Mouse (Mus musculus): ENCODE results near the gene Fbh1.

- no peak for TF ChIP-seq CTCF (IDR thresholded peaks at IDR 0.05; ENCODE audit: low read depth, low read length)
- no peak for TF ChIP-seq GATA1 (IDR thresholded peaks at IDR 0.05; ENCODE audit: borderline replicate concordance, low read length)
- no peak for TF ChIP-seq POLR2AphosphoS5 (IDR thresholded peaks at IDR 0.05; ENCODE audit: insufficient replicate concordance, low read depth, low read length)
- no peak for TF ChIP-seq TAL1 (conservative IDR thresholded peaks at IDR 0.05; ENCODE audit: low read depth, low read length)
- no peak for TF ChIP-seq GATA2 (IDR thresholded peaks at IDR 0.05; ENCODE audit: borderline replicate concordance, low read depth, low read length)
Measured at GRCm38 (mm10) chr2:11727574-11727973, 49.8 kb downstream of the Fbh1 start.
